Mouse (Mus musculus) thymus, adult 2 months (tissue): ENCODE measurements around the gene Gm37240. TPM values are rescaled to one million over a fixed set of nuclear protein-coding genes. Genes with fewer than 3 reads are reported as not detected.
A peak's percentile ranks its signal among the peaks of the same experiment; 100 is the strongest.

ENCODE experiments used
- DNase-seq: peaks from one replicate; pipeline ENCODE4 v3.0.0; 2021
- H3K27ac ChIP-seq: fragments of 200-500 bp; 2 replicates; pipeline ENCODE4 v1.5.1; 2012; ENCODE audit warnings: low read length, control low read depth; ENCODE audit not compliant: control insufficient read depth, insufficient read depth
- H3K27me3 ChIP-seq: fragments of 200-500 bp; 2 replicates; pipeline ENCODE4 v1.6.1; 2012; ENCODE audit warnings: mild to moderate bottlenecking, low read length, moderate library complexity, mixed read lengths; ENCODE audit not compliant: control insufficient read depth, insufficient read depth
- H3K36me3 ChIP-seq: fragments of 200-500 bp; 2 replicates; pipeline ENCODE4 v1.6.1; 2012; ENCODE audit warnings: mild to moderate bottlenecking, low read length, moderate library complexity; ENCODE audit not compliant: control insufficient read depth, insufficient read depth
- H3K4me1 ChIP-seq: fragments of 200-500 bp; replicated peaks from 2 replicates; pipeline ENCODE4 v1.6.1; 2012; ENCODE audit warnings: low read length; ENCODE audit not compliant: control insufficient read depth, insufficient read depth
- H3K4me3 ChIP-seq: fragments of 200-500 bp; 2 replicates; pipeline ENCODE4 v1.5.1; 2012; ENCODE audit warnings: mild to moderate bottlenecking, low read length, control low read depth, moderate library complexity; ENCODE audit not compliant: control insufficient read depth, insufficient read depth
- CTCF ChIP-seq: fragments of 200-500 bp; IDR thresholded peaks from 2 replicates; pipeline ENCODE4 v1.5.1; 2012; ENCODE audit warnings: mild to moderate bottlenecking, control low read depth, low read length, moderate library complexity, borderline replicate concordance; ENCODE audit not compliant: control insufficient read depth, poor library complexity, insufficient read depth; ENCODE audit errors: extremely low read depth
- POLR2A ChIP-seq: fragments of 200-500 bp; IDR thresholded peaks from 2 replicates; pipeline ENCODE4 v1.6.1; 2012; ENCODE audit warnings: mild to moderate bottlenecking, low read length, control low read depth, moderate library complexity; ENCODE audit not compliant: control insufficient read depth, poor library complexity, insufficient read depth; ENCODE audit errors: extremely low read depth
- WGBS: fragments of 180-500 bp; shearing (Covaris S2); methylation state at CpG from one replicate; pipeline ENCODE4 v1.1.7; 2018; 5-methylcytosine and 5-hydroxymethylcytosine counted together
- polyA plus RNA-seq: library from polyadenylated mRNA; depleted of rRNA; stranded (reverse); fragments of >200 nt; gene quantifications from 2 replicates; pipeline ENCODE4 v1.2.3, GENCODE M21; 2012

The Gm37240 gene
- polyA plus RNA-seq, 1 experiment: 7.0 TPM

GRCm38 (mm10) chr3:84731003-84731402 is 1156.3 kb downstream of the Gm37240 start:
- Histone ChIP-seq H3K27ac (peak overlapping the region; percentile 93), H3K4me3 (no peak overlapping the region), H3K4me1 (peaks cover 53% of the 10 kb centered on the region), H3K27me3 (no peaks in the 10 kb centered on the region), H3K36me3 (no peaks in the 10 kb centered on the region)
- 66% methylated on average over 5 of the region's 5 CpGs for whole genome bisulfite sequencing
- no peak for TF ChIP-seq CTCF
- TF ChIP-seq POLR2A: no peak
- DNase-seq: no peak

- Histone ChIP-seq H3K27me3 (no peaks in the 10 kb centered on the region), H3K4me3 (no peak overlapping the region), H3K4me1 (peaks cover 59% of the 10 kb centered on the region), H3K27ac (peak overlapping the region; percentile 96), H3K36me3 (no peaks in the 10 kb centered on the region)
- TF ChIP-seq CTCF: no peak
- no peak for TF ChIP-seq POLR2A
- 42% methylated on average over 6 of the region's 6 CpGs for WGBS
- peak; percentile 71 for DNase-seq
Observed at GRCm38 (mm10) chr3:84729806-84730205, 1157.5 kb downstream of the Gm37240 start.

GRCm38 (mm10) chr3:84723996-84724395 is 1163.3 kb downstream of the Gm37240 start:
- Histone ChIP-seq H3K27ac (no peak overlapping the region), H3K27me3 (no peaks in the 10 kb centered on the region), H3K4me3 (no peak overlapping the region), H3K4me1 (peaks cover 28% of the 10 kb centered on the region), H3K36me3 (no peaks in the 10 kb centered on the region)
- no peak for DNase-seq
- TF ChIP-seq POLR2A (no peak), CTCF (no peak)
- WGBS: 79% methylated on average over 5 of the region's 5 CpGs

GRCm38 (mm10) chr3:84722680-84723079 is 1164.6 kb downstream of the Gm37240 start:
- no peak for DNase-seq

GRCm38 (mm10) chr3:84715073-84715768 is 1172.1 kb downstream of the Gm37240 start:
- DNase-seq: no peak
- peak overlapping the region; percentile 7; the same call in 1 of the 2 replicates for H3K27ac ChIP-seq
- H3K4me1 ChIP-seq: peaks cover 28% of the 10 kb centered on the region
- 35% methylated on average over 15 of the region's 15 CpGs for WGBS
- no peak overlapping the region for H3K4me3 ChIP-seq
- H3K27me3 ChIP-seq: no peaks in the 10 kb centered on the region
- no peaks in the 10 kb centered on the region for H3K36me3 ChIP-seq
- TF ChIP-seq POLR2A: no peak
- TF ChIP-seq CTCF: no peak

More at GRCm38 (mm10) chr3:84722680-84723079, 1164.6 kb downstream of the Gm37240 start:
- Histone ChIP-seq H3K27ac (no peak overlapping the region), H3K27me3 (no peaks in the 10 kb centered on the region), H3K36me3 (no peaks in the 10 kb centered on the region), H3K4me1 (peaks cover 33% of the 10 kb centered on the region), H3K4me3 (no peak overlapping the region)
- WGBS: 78% methylated on average over 4 of the region's 4 CpGs
- no peak for TF ChIP-seq CTCF
- no peak for TF ChIP-seq POLR2A

GRCm38 (mm10) chr3:84712941-84713340 is 1174.4 kb downstream of the Gm37240 start:
- no peak overlapping the region for H3K27ac ChIP-seq
- no peak for TF ChIP-seq CTCF
- no peak for TF ChIP-seq POLR2A
- H3K4me1 ChIP-seq: peaks cover 20% of the 10 kb centered on the region
- 65% methylated on average over 2 of the region's 2 CpGs for WGBS
- DNase-seq: no peak
- H3K27me3 ChIP-seq: no peaks in the 10 kb centered on the region
- H3K4me3 ChIP-seq: no peak overlapping the region
- no peaks in the 10 kb centered on the region for H3K36me3 ChIP-seq
